Comparison of ENCODE assay signal across 8 mouse cellular contexts in genomic region chr10:7832171-7832676, GRCm38 (mm10). TPM values are rescaled to one million over a fixed set of nuclear protein-coding genes. Genes with fewer than 3 reads are reported as not detected.
A peak's percentile ranks its signal among the peaks of the same experiment; 100 is the strongest.
DNase-seq lines count a peak whose midpoint lies in the region; ATAC-seq and TF ChIP-seq lines count a peak whose summit lies in the region.

Gene Zc3h12d (plus strand): TSS chr10:7832470.

- no peaks in the 10 kb centered on the region for H3K27me3 ChIP-seq in embryonic facial prominence, embryonic 14.5 days (replicated peaks; ENCODE audit: control insufficient read depth, insufficient read depth, low read length)
- H3K27me3 ChIP-seq in hindbrain, embryonic 13.5 days = no peaks in the 10 kb centered on the region
- H3K27me3 ChIP-seq in limb, embryonic 14.5 days (ENCODE audit: control insufficient read depth, insufficient read depth, low read length) = no peaks in the 10 kb centered on the region
- no peaks in the 10 kb centered on the region for H3K27me3 ChIP-seq in midbrain, embryonic 12.5 days

- peak; percentile 59 for DNase-seq in embryonic facial prominence, embryonic 14.5 days (ENCODE audit: low spot score)
- DNase-seq in limb, embryonic 14.5 days (ENCODE audit: low spot score) = peak; percentile 34
- DNase-seq in thymus, adult 18-20 months = peak; percentile 66 to 77
- no peak for DNase-seq in right cerebral cortex, postnatal 36 days (ENCODE audit: low spot score in 2 of 2)

- H3K4me1 ChIP-seq in embryonic facial prominence, embryonic 14.5 days (ENCODE audit: control insufficient read depth, insufficient read depth, low read length) = peaks cover 8% of the 10 kb centered on the region; the same call in 1 of the 2 replicates
- H3K4me1 ChIP-seq in hindbrain, embryonic 13.5 days (replicated peaks) = peaks cover 11% of the 10 kb centered on the region
- H3K4me1 ChIP-seq in limb, embryonic 14.5 days (ENCODE audit: control insufficient read depth, insufficient read depth, low read length) = peaks cover 10% of the 10 kb centered on the region; the same call in 1 of the 2 replicates
- peaks cover 8% of the 10 kb centered on the region for H3K4me1 ChIP-seq in midbrain, embryonic 12.5 days

- H3K4me3 ChIP-seq in embryonic facial prominence, embryonic 14.5 days (ENCODE audit: low read depth, low read length) = peak within 1 kb of the TSS; percentile 27
- no peak within 1 kb of the TSS for H3K4me3 ChIP-seq in hindbrain, embryonic 13.5 days
- peak within 1 kb of the TSS; percentile 12 for H3K4me3 ChIP-seq in limb, embryonic 14.5 days (replicated peaks; ENCODE audit: low read length)
- no peak within 1 kb of the TSS for H3K4me3 ChIP-seq in midbrain, embryonic 12.5 days

- 5% methylated on average over 15 of the region's 15 CpGs for WGBS in embryonic facial prominence, embryonic 14.5 days
- 4% methylated on average over 15 of the region's 15 CpGs for WGBS in hindbrain, embryonic 13.5 days
- 6% methylated on average over 15 of the region's 15 CpGs for WGBS in limb, embryonic 14.5 days
- WGBS in midbrain, embryonic 12.5 days = 9% methylated on average over 15 of the region's 15 CpGs

- H3K27ac ChIP-seq in embryonic facial prominence, embryonic 14.5 days (replicated peaks; ENCODE audit: low read depth, low read length) = no peak within 1 kb of the TSS
- H3K27ac ChIP-seq in hindbrain, embryonic 13.5 days = no peak within 1 kb of the TSS
- H3K27ac ChIP-seq in limb, embryonic 14.5 days (replicated peaks; ENCODE audit: low read depth, low read length) = no peak within 1 kb of the TSS
- no peak within 1 kb of the TSS for H3K27ac ChIP-seq in midbrain, embryonic 12.5 days (replicated peaks)

- peak; percentile 84 for ATAC-seq in activated CD4-positive, CD25-positive, alpha-beta regulatory T cell, adult 4 months
- ATAC-seq in embryonic facial prominence, embryonic 14.5 days (ENCODE audit: low read depth) = peak; percentile 87
- ATAC-seq in hindbrain, embryonic 13.5 days (ENCODE audit: low FRiP score) = peak; percentile 59
- peak; percentile 37; the same call in 1 of the 2 replicates for ATAC-seq in limb, embryonic 14.5 days (ENCODE audit: low FRiP score, low read depth)
- peak; percentile 27; the same call in 1 of the 2 replicates for ATAC-seq in midbrain, embryonic 12.5 days (ENCODE audit: low FRiP score, low read depth)
- ATAC-seq in erythroid progenitor cell, adult 5-6 weeks (replicated peaks; ENCODE audit: low FRiP score, poor library complexity, severe bottlenecking) = no peak

- no peaks in the 10 kb centered on the region for H3K36me3 ChIP-seq in embryonic facial prominence, embryonic 14.5 days (ENCODE audit: control insufficient read depth, insufficient read depth, low read length)
- H3K36me3 ChIP-seq in hindbrain, embryonic 13.5 days = no peaks in the 10 kb centered on the region
- no peaks in the 10 kb centered on the region for H3K36me3 ChIP-seq in limb, embryonic 14.5 days (ENCODE audit: control insufficient read depth, insufficient read depth, low read length)
- no peaks in the 10 kb centered on the region for H3K36me3 ChIP-seq in midbrain, embryonic 12.5 days

- peak within 1 kb of the TSS; percentile 54; the same call in 1 of the 2 replicates for H3K9ac ChIP-seq in embryonic facial prominence, embryonic 14.5 days (ENCODE audit: low read depth, low read length)
- no peak within 1 kb of the TSS for H3K9ac ChIP-seq in hindbrain, embryonic 13.5 days
- peak within 1 kb of the TSS; percentile 21 for H3K9ac ChIP-seq in limb, embryonic 14.5 days (ENCODE audit: low read depth, low read length, severe bottlenecking)
- no peak within 1 kb of the TSS for H3K9ac ChIP-seq in midbrain, embryonic 12.5 days (replicated peaks)

- no peaks in the 10 kb centered on the region for H3K9me3 ChIP-seq in embryonic facial prominence, embryonic 14.5 days (ENCODE audit: control insufficient read depth, low read length)
- H3K9me3 ChIP-seq in hindbrain, embryonic 13.5 days = no peaks in the 10 kb centered on the region
- H3K9me3 ChIP-seq in limb, embryonic 14.5 days (ENCODE audit: control insufficient read depth, low read length) = no peaks in the 10 kb centered on the region
- no peaks in the 10 kb centered on the region for H3K9me3 ChIP-seq in midbrain, embryonic 12.5 days

- TF ChIP-seq POLR2A in limb, embryonic 14.5 days (IDR thresholded peaks at IDR 0.05; ENCODE audit: borderline replicate concordance, extremely low read depth, insufficient read depth, insufficient read length) = no peak

- peak within 1 kb of the TSS; percentile 58 for H3K4me2 ChIP-seq in embryonic facial prominence, embryonic 14.5 days (ENCODE audit: low read depth, low read length)
- peak within 1 kb of the TSS; percentile 26 for H3K4me2 ChIP-seq in hindbrain, embryonic 13.5 days
- peak within 1 kb of the TSS; percentile 44 for H3K4me2 ChIP-seq in limb, embryonic 14.5 days (replicated peaks; ENCODE audit: low read depth, low read length, severe bottlenecking)
- H3K4me2 ChIP-seq in midbrain, embryonic 12.5 days (replicated peaks) = peak within 1 kb of the TSS; percentile 33

RNA-seq across cellular contexts. Expression of gene Zc3h12d, which starts in this region (rescaled TPM):
- 10 to 100 TPM; 30.6 to 51.3 TPM for polyA plus RNA-seq in activated CD4-positive, CD25-positive, alpha-beta regulatory T cell, adult 4 months (2017; shearing (Covaris generic))
- 0.11 and 0.24 TPM in 2 replicates for polyA plus RNA-seq in embryonic facial prominence, embryonic 14.5 days (2014; fragmentation: Nextera tagmentation; extraction: Ambion mirVana)
- polyA plus RNA-seq in hindbrain, embryonic 13.5 days (2015; fragmentation: Nextera tagmentation; extraction: Ambion mirVana) = 0.18 TPM in 2 replicates
- 0.38 and 0.46 TPM in 2 replicates for polyA plus RNA-seq in limb, embryonic 14.5 days (2012; rRNA removed)
- 0.17 and 0.19 TPM in 2 replicates for polyA plus RNA-seq in limb, embryonic 14.5 days (2014; fragmentation: Nextera tagmentation; extraction: Ambion mirVana)
- 0.08 and 0.09 TPM in 2 replicates for polyA plus RNA-seq in midbrain, embryonic 12.5 days (2016; fragmentation: Nextera tagmentation; extraction: Ambion mirVana)
- total RNA-seq in erythroid progenitor cell, adult 5-6 weeks (2015; ENCODE audit: low replicate concordance) = 0.36 and 0.84 TPM in 2 replicates
- 0.38 and 0.90 TPM in 2 replicates for total RNA-seq in erythroid progenitor cell, adult 5-6 weeks (2017; ENCODE audit: low replicate concordance)

Comparison
In these comparisons a context has a peak if more than half of its experiments do, and no peak if none do; other contexts are left out.
1. RNA of gene Zc3h12d (polyA plus RNA-seq): 30.6 to 51.3 TPM in activated CD4-positive, CD25-positive, alpha-beta regulatory T cell, adult 4 months; 0.17 to 0.46 TPM in limb, embryonic 14.5 days, 0.18 TPM in hindbrain, embryonic 13.5 days, 0.11 to 0.24 TPM in embryonic facial prominence, embryonic 14.5 days and 0.08 to 0.09 TPM in midbrain, embryonic 12.5 days; every median in the first group is over 10 times any median in the second.
2. Peak in DNase-seq, ATAC-seq, H3K4me3 ChIP-seq, H3K9ac ChIP-seq and H3K4me2 ChIP-seq in embryonic facial prominence, embryonic 14.5 days; RNA of the gene not detected or under 1 TPM.
3. Peak in ATAC-seq and H3K4me2 ChIP-seq in hindbrain, embryonic 13.5 days; RNA of the gene not detected or under 1 TPM.
4. Peak in DNase-seq, ATAC-seq, H3K4me3 ChIP-seq, H3K9ac ChIP-seq and H3K4me2 ChIP-seq in limb, embryonic 14.5 days; RNA of the gene not detected or under 1 TPM.
5. Peak in ATAC-seq and H3K4me2 ChIP-seq in midbrain, embryonic 12.5 days; RNA of the gene not detected or under 1 TPM.
6. DNase-seq: peak in thymus, adult 18-20 months (2 of 2); none in right cerebral cortex, postnatal 36 days (0 of 2).
7. Peak in every context shown above with its lines, with median percentiles within 50 percentile points of each other: H3K4me2 ChIP-seq.